Mouse (Mus musculus) midbrain, embryonic 14.5 days (tissue): Measurements from ENCODE around the gene Satl1. TPM values are rescaled to one million over a fixed set of nuclear protein-coding genes. Genes with fewer than 3 reads are reported as not detected.
"Not testable (repeated sequence)": the region's sequence is repeated elsewhere in the genome, so short reads cannot be mapped to it uniquely, and the experiment has no call there.

Source experiments
- ATAC-seq: fragments of 200-750 bp; cut with Nextera tagmentation; 2 replicates; pipeline ENCODE4 v1.8.0; 2017; ENCODE audit warnings: moderate number of reproducible peaks, moderate library complexity; ENCODE audit not compliant: low FRiP score, low TSS enrichment
- DNase-seq: peaks from one replicate; pipeline ENCODE4 v3.0.0-alpha.2; 2015
- H3K27ac ChIP-seq: fragments of 300-500 bp; sonication (generic); replicated peaks from 2 replicates; pipeline ENCODE4 v1.5.1; 2014; ENCODE audit warnings: mild to moderate bottlenecking, low read depth, low read length, moderate library complexity
- H3K27me3 ChIP-seq: fragments of 300-500 bp; sonication (generic); 2 replicates; pipeline ENCODE4 v1.6.1; 2014; ENCODE audit warnings: low read length, control low read depth, mixed read lengths; ENCODE audit not compliant: control insufficient read depth, insufficient read depth
- H3K36me3 ChIP-seq: fragments of 300-500 bp; sonication (generic); 2 replicates; pipeline ENCODE4 v1.6.1; 2014; ENCODE audit warnings: low read length, control low read depth; ENCODE audit not compliant: control insufficient read depth, insufficient read depth
- H3K4me1 ChIP-seq: fragments of 300-500 bp; sonication (generic); 2 replicates; pipeline ENCODE4 v1.6.1; 2014; ENCODE audit warnings: mild to moderate bottlenecking, antibody characterized with exemption, low read length, control low read depth; ENCODE audit not compliant: control insufficient read depth, insufficient read depth
- H3K4me2 ChIP-seq: fragments of 300-500 bp; sonication (generic); 2 replicates; pipeline ENCODE4 v1.6.1; 2014; ENCODE audit warnings: mild to moderate bottlenecking, low read length, moderate library complexity
- H3K4me3 ChIP-seq: fragments of 300-500 bp; sonication (generic); replicated peaks from 2 replicates; pipeline ENCODE4 v1.5.1; 2014; ENCODE audit warnings: low read depth, low read length
- H3K9ac ChIP-seq: fragments of 300-500 bp; sonication (generic); replicated peaks from 2 replicates; pipeline ENCODE4 v1.6.1; 2014; ENCODE audit warnings: mild to moderate bottlenecking, low read length, moderate library complexity
- H3K9me3 ChIP-seq: fragments of 300-500 bp; sonication (generic); 2 replicates; pipeline ENCODE4 v1.6.1; 2016; ENCODE audit warnings: low read length, control low read depth, mixed read lengths; ENCODE audit not compliant: control insufficient read depth
- WGBS: fragments of 180-500 bp; shearing (Covaris S2); extraction: QIAGEN DNeasy Blood & Tissue Kit; methylation state at CpG from one replicate; pipeline ENCODE4 v1.1.7; 2014; 5-methylcytosine and 5-hydroxymethylcytosine counted together
- polyA plus RNA-seq: library from polyadenylated mRNA; unstranded; fragments of >200 nt; fragmentation: Nextera tagmentation; extraction: Ambion mirVana; gene quantifications from 2 replicates; pipeline ENCODE4 v1.2.1, GENCODE M21; 2014

Satl1 gene
- polyA plus RNA-seq = not detected in 2 replicates

GRCm38 (mm10) chrX:112406679-112407078, at the start of gene Satl1:
Gene Satl1, minus strand, starts transcription at chrX:112406779.
- H3K27me3 ChIP-seq = no peaks in the 10 kb centered on the region
- H3K9me3 ChIP-seq = no peaks in the 10 kb centered on the region
- 91% methylated on average over 3 of the region's 3 CpGs for WGBS
- H3K9ac ChIP-seq = no peak within 1 kb of the TSS
- H3K36me3 ChIP-seq = no peaks in the 10 kb centered on the region
- no peak within 1 kb of the TSS for H3K4me3 ChIP-seq
- no peak within 1 kb of the TSS for H3K27ac ChIP-seq
- ATAC-seq (no peak), DNase-seq (no peak)
- no peak within 1 kb of the TSS for H3K4me2 ChIP-seq
- no peaks in the 10 kb centered on the region for H3K4me1 ChIP-seq

GRCm38 (mm10) chrX:112438064-112438463, 31.5 kb upstream of the Satl1 start:
- WGBS = 82% methylated on average over 2 of the region's 2 CpGs

GRCm38 (mm10) chrX:112437580-112437979, 31.0 kb upstream of the Satl1 start:
- ATAC-seq (no peak), DNase-seq (no peak)
- H3K9me3 ChIP-seq = no peaks in the 10 kb centered on the region
- H3K27ac ChIP-seq = no peak overlapping the region
- no peaks in the 10 kb centered on the region for H3K27me3 ChIP-seq
- H3K9ac ChIP-seq = no peak overlapping the region
- no peaks in the 10 kb centered on the region for H3K4me1 ChIP-seq
- 86% methylated on average over 1 of the region's 1 CpGs for WGBS
- no peak overlapping the region for H3K4me3 ChIP-seq
- no peak overlapping the region for H3K4me2 ChIP-seq
- no peaks in the 10 kb centered on the region for H3K36me3 ChIP-seq

More at GRCm38 (mm10) chrX:112438064-112438463, 31.5 kb upstream of the Satl1 start:
- H3K9me3 ChIP-seq = no peaks in the 10 kb centered on the region
- H3K4me1 ChIP-seq = no peaks in the 10 kb centered on the region
- no peak overlapping the region for H3K9ac ChIP-seq
- no peaks in the 10 kb centered on the region for H3K27me3 ChIP-seq
- DNase-seq (no peak), ATAC-seq (no peak)
- H3K27ac ChIP-seq = no peak overlapping the region
- H3K36me3 ChIP-seq = no peaks in the 10 kb centered on the region
- no peak overlapping the region for H3K4me3 ChIP-seq
- H3K4me2 ChIP-seq = no peak overlapping the region

- peak; percentile 82 for DNase-seq
- not testable (repeated sequence) for ATAC-seq, H3K4me2 ChIP-seq, H3K4me1 ChIP-seq, H3K9me3 ChIP-seq, H3K4me3 ChIP-seq, H3K9ac ChIP-seq, H3K36me3 ChIP-seq, H3K27me3 ChIP-seq, H3K27ac ChIP-seq
- 49% methylated on average over 2 of the region's 2 CpGs for WGBS
Observed at GRCm38 (mm10) chrX:112422998-112423397, 16.4 kb upstream of the Satl1 start.

- DNase-seq (no peak), ATAC-seq (no peak)
- Histone ChIP-seq H3K9ac (no peak overlapping the region), H3K4me1 (no peaks in the 10 kb centered on the region), H3K4me2 (no peak overlapping the region), H3K27ac (no peak overlapping the region), H3K9me3 (no peaks in the 10 kb centered on the region), H3K4me3 (no peak overlapping the region), H3K27me3 (no peaks in the 10 kb centered on the region), H3K36me3 (no peaks in the 10 kb centered on the region)
- 72% methylated on average over 2 of the region's 2 CpGs for WGBS
Observed at GRCm38 (mm10) chrX:112412309-112412708, 5.7 kb upstream of the Satl1 start.

- not testable (repeated sequence) for H3K4me1 ChIP-seq, H3K27me3 ChIP-seq, H3K27ac ChIP-seq, H3K36me3 ChIP-seq, H3K9ac ChIP-seq, H3K4me2 ChIP-seq, H3K9me3 ChIP-seq, H3K4me3 ChIP-seq
- 87% methylated on average over 5 of the region's 5 CpGs for WGBS
- ATAC-seq = peak; percentile 99
- peak; percentile 39 for DNase-seq
Observed at GRCm38 (mm10) chrX:112370577-112371410, 35.8 kb downstream of the Satl1 start.

GRCm38 (mm10) chrX:112368426-112368825, 38.2 kb downstream of the Satl1 start:
- H3K27me3 ChIP-seq = no peaks in the 10 kb centered on the region
- no peaks in the 10 kb centered on the region for H3K36me3 ChIP-seq
- H3K9ac ChIP-seq = no peak overlapping the region
- whole genome bisulfite sequencing = 44% methylated on average over 4 of the region's 4 CpGs
- no peak overlapping the region for H3K4me2 ChIP-seq
- H3K27ac ChIP-seq = no peak overlapping the region
- H3K9me3 ChIP-seq = peaks cover 7% of the 10 kb centered on the region
- no peaks in the 10 kb centered on the region for H3K4me1 ChIP-seq
- no peak overlapping the region for H3K4me3 ChIP-seq
- no peak for ATAC-seq
- peak; percentile 50 for DNase-seq

- Histone ChIP-seq H3K4me1 (no peaks in the 10 kb centered on the region), H3K27me3 (no peaks in the 10 kb centered on the region), H3K27ac (no peak overlapping the region), H3K9me3 (no peaks in the 10 kb centered on the region), H3K4me3 (no peak overlapping the region), H3K4me2 (no peak overlapping the region), H3K9ac (no peak overlapping the region), H3K36me3 (no peaks in the 10 kb centered on the region)
- DNase-seq = peak; percentile 81
- 29% methylated on average over 3 of the region's 3 CpGs for WGBS
- ATAC-seq = no peak
Observed at GRCm38 (mm10) chrX:112348395-112348791, 58.2 kb downstream of the Satl1 start.
